8 mouse cellular contexts compared by ENCODE assay signal in the genomic region with DNA sequence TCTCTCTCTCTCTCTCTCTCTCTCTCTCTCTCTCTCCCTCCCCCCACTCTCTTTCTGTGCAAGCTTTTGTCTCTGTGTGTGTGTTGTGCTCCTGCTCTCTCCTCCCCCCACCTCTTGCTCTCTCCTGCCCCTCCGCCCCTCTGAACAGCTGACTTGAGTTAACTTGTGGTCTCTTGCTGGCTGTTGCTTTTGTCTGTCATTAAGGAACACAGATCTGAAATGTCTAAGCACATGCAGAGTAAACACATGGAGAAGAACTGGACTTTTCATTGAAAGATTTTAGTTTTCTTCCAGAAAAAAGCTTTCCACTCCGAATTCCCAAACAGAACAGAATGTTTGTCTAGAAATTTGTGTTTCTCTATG.
DNase-seq lines count a peak whose midpoint lies in the region; ATAC-seq and TF ChIP-seq lines count a peak whose summit lies in the region.

No protein-coding gene starts in this region.

- H3K27ac ChIP-seq in midbrain, embryonic 10.5 days (replicated peaks) = peak overlapping the region; percentile 49
- no peak overlapping the region for H3K27ac ChIP-seq in midbrain, embryonic 16.5 days (ENCODE audit: low read length)
- no peak overlapping the region for H3K27ac ChIP-seq in hindbrain, embryonic 14.5 days
- H3K27ac ChIP-seq in lung, embryonic 15.5 days = peak overlapping the region; percentile 50; the same call in 1 of the 2 replicates
- no peak overlapping the region for H3K27ac ChIP-seq in cerebellum, adult 2 months (ENCODE audit: insufficient read depth, low read length)

- no peak for TF ChIP-seq CTCF in cerebellum, adult 2 months (IDR thresholded peaks at IDR 0.05; ENCODE audit: borderline replicate concordance, insufficient read depth, low read depth, low read length)

- no peaks in the 10 kb centered on the region for H3K9me3 ChIP-seq in midbrain, embryonic 10.5 days (replicated peaks)
- H3K9me3 ChIP-seq in midbrain, embryonic 16.5 days (replicated peaks; ENCODE audit: control insufficient read depth, low read length, poor library complexity, severe bottlenecking) = no peaks in the 10 kb centered on the region
- H3K9me3 ChIP-seq in hindbrain, embryonic 14.5 days (ENCODE audit: control insufficient read depth, low read length) = no peaks in the 10 kb centered on the region
- no peaks in the 10 kb centered on the region for H3K9me3 ChIP-seq in lung, embryonic 15.5 days

- no peaks in the 10 kb centered on the region for H3K27me3 ChIP-seq in midbrain, embryonic 10.5 days (ENCODE audit: low read depth, poor library complexity, severe bottlenecking)
- no peaks in the 10 kb centered on the region for H3K27me3 ChIP-seq in midbrain, embryonic 16.5 days (ENCODE audit: control insufficient read depth, insufficient read depth, low read depth, low read length)
- no peaks in the 10 kb centered on the region for H3K27me3 ChIP-seq in hindbrain, embryonic 14.5 days (ENCODE audit: control insufficient read depth, insufficient read depth, low read length)
- no peaks in the 10 kb centered on the region for H3K27me3 ChIP-seq in lung, embryonic 15.5 days
- H3K27me3 ChIP-seq in cerebellum, adult 2 months (ENCODE audit: control insufficient read depth, insufficient read depth, low read length) = no peaks in the 10 kb centered on the region

- H3K9ac ChIP-seq in midbrain, embryonic 16.5 days (ENCODE audit: low read depth, low read length) = no peak overlapping the region
- no peak overlapping the region for H3K9ac ChIP-seq in hindbrain, embryonic 14.5 days
- no peak overlapping the region for H3K9ac ChIP-seq in lung, embryonic 15.5 days

- H3K4me3 ChIP-seq in midbrain, embryonic 10.5 days = 0 out of 2 replicates have a peak overlapping the region, but pooled peaks have one; percentile 9
- no peak overlapping the region for H3K4me3 ChIP-seq in midbrain, embryonic 16.5 days (ENCODE audit: low read depth, low read length)
- no peak overlapping the region for H3K4me3 ChIP-seq in hindbrain, embryonic 14.5 days (replicated peaks; ENCODE audit: low read length)
- peak overlapping the region; percentile 32 for H3K4me3 ChIP-seq in lung, embryonic 15.5 days
- H3K4me3 ChIP-seq in cerebellum, adult 2 months (replicated peaks; ENCODE audit: insufficient read depth, low read depth, low read length) = no peak overlapping the region

- ATAC-seq in midbrain, embryonic 16.5 days = no peak
- no peak for ATAC-seq in hindbrain, embryonic 14.5 days (ENCODE audit: low FRiP score)
- ATAC-seq in lung, embryonic 15.5 days (ENCODE audit: borderline replicate concordance, extremely low read depth, low FRiP score, low TSS enrichment) = peak; percentile 72; the same call in 1 of the 2 replicates
- no peak for ATAC-seq in megakaryocyte-erythroid progenitor cell, adult 5-6 weeks (replicated peaks; ENCODE audit: low FRiP score, low TSS enrichment, poor library complexity, severe bottlenecking)

- H3K4me1 ChIP-seq in midbrain, embryonic 10.5 days = peaks cover 25% of the 10 kb centered on the region
- H3K4me1 ChIP-seq in midbrain, embryonic 16.5 days (ENCODE audit: control insufficient read depth, insufficient read depth, low read length) = peaks cover 15% of the 10 kb centered on the region; the same call in 1 of the 2 replicates
- peaks cover 5% of the 10 kb centered on the region; the same call in 1 of the 2 replicates for H3K4me1 ChIP-seq in hindbrain, embryonic 14.5 days (replicated peaks; ENCODE audit: control insufficient read depth, insufficient read depth, low read length)
- H3K4me1 ChIP-seq in lung, embryonic 15.5 days = peaks cover 14% of the 10 kb centered on the region
- no peaks in the 10 kb centered on the region for H3K4me1 ChIP-seq in cerebellum, adult 2 months (ENCODE audit: control insufficient read depth, insufficient read depth, low read length)

- H3K36me3 ChIP-seq in midbrain, embryonic 10.5 days = no peaks in the 10 kb centered on the region
- H3K36me3 ChIP-seq in midbrain, embryonic 16.5 days (ENCODE audit: control insufficient read depth, insufficient read depth, low read length) = no peaks in the 10 kb centered on the region
- H3K36me3 ChIP-seq in hindbrain, embryonic 14.5 days (replicated peaks; ENCODE audit: control insufficient read depth, insufficient read depth) = no peaks in the 10 kb centered on the region
- H3K36me3 ChIP-seq in lung, embryonic 15.5 days = no peaks in the 10 kb centered on the region

- DNase-seq in midbrain, embryonic 10.5 days (ENCODE audit: low spot score) = peak; percentile 27
- no peak for DNase-seq in hindbrain, embryonic 14.5 days (ENCODE audit: low spot score)
- peak; percentile 67 to 75 for DNase-seq in thymus, postnatal 10 days (ENCODE audit: low spot score in 2 of 2)
- DNase-seq in spleen, adult 18-20 months = no peak
- DNase-seq in cerebellum, adult 2 months = no peak

- no peak for TF ChIP-seq POLR2A in cerebellum, adult 2 months (IDR thresholded peaks at IDR 0.05; ENCODE audit: borderline replicate concordance, insufficient read depth, low read length)

- no peak overlapping the region for H3K4me2 ChIP-seq in midbrain, embryonic 16.5 days (ENCODE audit: low read length)
- peak overlapping the region; percentile 15; the same call in 1 of the 2 replicates for H3K4me2 ChIP-seq in hindbrain, embryonic 14.5 days (replicated peaks)
- peak overlapping the region; percentile 55 for H3K4me2 ChIP-seq in lung, embryonic 15.5 days

- WGBS in midbrain, embryonic 10.5 days = 43% methylated on average over 2 of the region's 2 CpGs
- WGBS in midbrain, embryonic 16.5 days = 62% methylated on average over 2 of the region's 2 CpGs
- 50% methylated on average over 2 of the region's 2 CpGs for WGBS in hindbrain, embryonic 14.5 days
- WGBS in lung, embryonic 15.5 days = 25% methylated on average over 2 of the region's 2 CpGs
- 75% methylated on average over 2 of the region's 2 CpGs for WGBS in cerebellum, adult 2 months

Comparison
In these comparisons a context has a peak if more than half of its experiments do, and no peak if none do; other contexts are left out.
1. H3K27ac ChIP-seq: peak in midbrain, embryonic 10.5 days (single experiment) and lung, embryonic 15.5 days (single experiment); none in midbrain, embryonic 16.5 days (single experiment), hindbrain, embryonic 14.5 days (single experiment) and cerebellum, adult 2 months (single experiment).
2. H3K4me3 ChIP-seq: peak in midbrain, embryonic 10.5 days (single experiment) and lung, embryonic 15.5 days (single experiment); none in midbrain, embryonic 16.5 days (single experiment), hindbrain, embryonic 14.5 days (single experiment) and cerebellum, adult 2 months (single experiment).
3. DNase-seq: peak in midbrain, embryonic 10.5 days (single experiment) and thymus, postnatal 10 days (2 of 2); none in hindbrain, embryonic 14.5 days (single experiment), spleen, adult 18-20 months (0 of 2) and cerebellum, adult 2 months (0 of 2).